Mouse (Mus musculus) kidney, adult 2 months (tissue): ENCODE results near the gene 4930558K02Rik. TPM values are rescaled to one million over a fixed set of nuclear protein-coding genes. Genes with fewer than 3 reads are reported as not detected.

Experiments
- DNase-seq: peaks from one replicate; pipeline ENCODE4 v3.0.0; 2021
- H3K27ac ChIP-seq: fragments of 200-500 bp; 2 replicates; pipeline ENCODE4 v1.5.1; 2012; ENCODE audit warnings: low read depth, low read length, control low read depth, inconsistent platforms; ENCODE audit not compliant: insufficient read depth
- H3K27me3 ChIP-seq: fragments of 200-500 bp; replicated peaks from 2 replicates; pipeline ENCODE4 v1.6.1; 2012; ENCODE audit warnings: mild to moderate bottlenecking, moderate library complexity, low read length, inconsistent platforms; ENCODE audit not compliant: control insufficient read depth, insufficient read depth
- H3K36me3 ChIP-seq: fragments of 200-500 bp; 2 replicates; pipeline ENCODE4 v1.6.1; 2012; ENCODE audit warnings: mild to moderate bottlenecking, moderate library complexity, low read length, inconsistent platforms; ENCODE audit not compliant: control insufficient read depth, insufficient read depth
- H3K4me1 ChIP-seq: fragments of 200-500 bp; 2 replicates; pipeline ENCODE4 v1.6.1; 2011; ENCODE audit warnings: low read length; ENCODE audit not compliant: control insufficient read depth, insufficient read depth
- H3K4me3 ChIP-seq: fragments of 200-500 bp; 2 replicates; pipeline ENCODE4 v1.5.1; 2011; ENCODE audit warnings: mild to moderate bottlenecking, low read depth, low read length, control low read depth; ENCODE audit not compliant: insufficient read depth
- CTCF ChIP-seq: fragments of 200-500 bp; conservative IDR thresholded peaks from 2 replicates; pipeline ENCODE4 v1.5.1; 2011; ENCODE audit warnings: low read depth, mild to moderate bottlenecking, control low read depth, low read length, moderate library complexity, mixed read lengths; ENCODE audit not compliant: insufficient read depth, insufficient read length
- POLR2A ChIP-seq: fragments of 200-500 bp; IDR thresholded peaks from one replicate; pipeline ENCODE4 v1.6.1; 2011; ENCODE audit warnings: low read depth, low read length, control low read depth
- WGBS: fragments of 180-500 bp; shearing (Covaris S2); methylation state at CpG from one replicate; pipeline ENCODE4 v1.1.7; 2018; 5-methylcytosine and 5-hydroxymethylcytosine counted together
- polyA plus RNA-seq: library from polyadenylated mRNA; depleted of rRNA; stranded (reverse); fragments of >200 nt; gene quantifications from 2 replicates; pipeline ENCODE4 v1.2.3, GENCODE M21; 2012

4930558K02Rik gene
- polyA plus RNA-seq, 1 experiment = not detected

DNA sequence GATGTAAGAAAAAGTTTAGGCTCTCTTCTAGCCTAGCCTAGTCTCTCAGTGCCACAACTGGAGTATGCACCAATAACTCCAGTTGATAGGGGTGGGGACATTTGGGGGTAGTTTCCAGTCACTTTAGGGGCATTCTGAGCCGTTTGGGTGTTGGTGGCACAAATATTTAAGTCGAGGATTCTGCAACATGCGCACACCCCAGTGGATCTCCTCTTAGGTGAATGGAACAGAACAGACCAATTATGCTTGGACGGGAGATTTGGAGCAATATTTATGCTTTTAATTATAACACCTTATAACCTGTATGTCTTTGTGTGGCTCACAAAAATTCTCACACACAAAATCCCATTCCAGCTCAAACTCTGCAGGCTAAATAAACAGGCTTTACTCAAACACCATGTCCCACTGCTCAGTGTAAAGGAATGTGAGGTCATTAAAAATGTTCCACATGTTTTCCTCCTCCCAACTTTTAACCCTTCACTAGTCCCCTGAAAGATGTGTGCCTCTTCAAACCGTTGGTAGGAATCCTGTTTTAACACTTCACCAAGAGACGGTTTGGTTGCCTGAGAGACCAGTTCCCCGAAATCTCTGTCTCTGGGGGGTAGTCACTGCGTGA is 35.9 kb upstream of the 4930558K02Rik start:
- H3K27ac ChIP-seq = 0 out of 2 replicates have a peak overlapping the region, but pooled peaks have one; percentile 17
- DNase-seq = peak; percentile 12
- H3K36me3 ChIP-seq = no peaks in the 10 kb centered on the region
- H3K4me1 ChIP-seq = peaks cover 3% of the 10 kb centered on the region; the same call in 1 of the 2 replicates
- WGBS = 52% methylated on average over 8 of the region's 8 CpGs
- H3K4me3 ChIP-seq = no peak overlapping the region
- H3K27me3 ChIP-seq = no peaks in the 10 kb centered on the region
- TF ChIP-seq POLR2A (no peak), CTCF (no peak)

DNA sequence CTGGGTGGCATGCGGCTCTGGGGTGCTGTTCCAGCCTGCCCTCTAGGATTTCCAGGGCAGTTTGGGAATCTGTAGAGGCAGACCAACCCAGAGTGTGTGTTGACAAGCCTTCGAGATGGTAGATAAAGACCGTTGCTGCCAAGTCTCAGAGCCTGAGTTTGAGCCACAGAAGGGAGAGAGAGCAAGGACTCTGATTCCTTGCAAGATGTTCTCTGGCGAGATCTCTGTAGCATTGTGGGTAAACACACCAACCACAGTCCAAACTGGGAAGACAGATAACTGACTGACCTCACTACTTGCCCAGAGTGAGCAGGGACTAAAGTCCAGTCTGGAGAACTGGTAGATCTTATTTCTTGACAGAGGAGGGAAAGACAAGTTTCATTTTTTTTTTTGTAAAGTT is 34.1 kb upstream of the 4930558K02Rik start:
- no peak for DNase-seq
- TF ChIP-seq CTCF (no peak), POLR2A (no peak)
- Histone ChIP-seq H3K4me1 (peaks cover 3% of the 10 kb centered on the region; the same call in 1 of the 2 replicates), H3K27ac (no peak overlapping the region), H3K4me3 (no peak overlapping the region), H3K27me3 (no peaks in the 10 kb centered on the region), H3K36me3 (no peaks in the 10 kb centered on the region)
- whole genome bisulfite sequencing = 81% methylated on average over 4 of the region's 4 CpGs

DNA sequence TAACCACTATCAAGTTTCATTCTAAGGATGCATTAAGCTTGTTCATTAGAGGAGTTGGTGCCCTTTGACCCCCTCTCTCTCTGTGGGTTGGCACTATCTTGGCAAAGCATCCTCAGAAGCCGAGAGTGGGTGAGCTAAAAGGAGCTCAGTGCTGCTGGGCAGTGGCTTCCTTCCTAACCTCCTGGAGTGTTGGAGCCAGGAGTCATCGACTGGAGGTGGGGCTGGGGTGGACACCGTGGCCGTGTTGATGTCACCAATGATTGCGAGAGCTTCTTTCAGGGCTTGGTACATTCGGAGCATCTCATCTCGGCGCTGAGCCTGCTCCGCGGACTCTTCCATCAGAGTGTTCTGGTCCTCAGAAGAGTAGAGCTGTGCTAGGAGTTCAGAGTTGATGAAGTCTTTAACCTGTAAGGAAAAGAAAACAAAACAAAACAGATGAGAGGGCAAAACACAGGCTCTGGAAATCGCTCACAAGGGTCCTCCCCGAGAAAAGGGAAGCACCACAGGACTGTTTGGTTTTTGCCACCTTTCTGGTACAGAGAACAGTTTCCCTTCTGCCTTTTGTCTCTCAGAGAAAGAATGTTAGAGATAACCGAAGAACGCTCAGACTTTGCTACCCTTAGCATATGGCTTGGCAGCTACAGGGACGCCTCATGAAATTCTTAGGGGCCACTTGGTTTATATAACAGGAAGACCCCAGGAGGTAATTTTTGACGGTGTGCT is 32.2 kb upstream of the 4930558K02Rik start:
- TF ChIP-seq CTCF (no peak), POLR2A (no peak)
- DNase-seq = no peak
- Histone ChIP-seq H3K4me1 (peaks cover 3% of the 10 kb centered on the region; the same call in 1 of the 2 replicates), H3K4me3 (no peak overlapping the region), H3K36me3 (no peaks in the 10 kb centered on the region), H3K27ac (no peak overlapping the region), H3K27me3 (no peaks in the 10 kb centered on the region)
- WGBS = 75% methylated on average over 16 of the region's 16 CpGs

DNA sequence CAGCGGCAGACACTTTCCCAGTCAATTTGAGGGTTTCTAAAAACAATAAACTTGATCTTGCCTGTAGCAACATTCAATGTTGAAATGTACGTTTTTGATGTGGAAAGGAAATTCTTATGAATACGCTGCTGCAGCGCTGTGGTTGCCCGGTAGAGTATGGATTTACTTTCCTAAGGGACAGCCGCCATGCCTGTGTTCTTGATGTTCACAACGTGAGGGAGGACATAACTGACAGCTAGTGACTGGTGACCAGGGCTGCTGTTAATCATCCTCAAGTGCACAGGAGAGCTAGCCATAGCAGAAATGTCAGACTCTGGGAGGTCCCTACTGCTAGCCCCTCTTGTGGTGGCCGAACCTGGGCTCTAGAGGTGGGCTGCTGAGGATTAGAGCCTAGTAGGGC is 29.6 kb upstream of the 4930558K02Rik start:
- H3K36me3 ChIP-seq = no peaks in the 10 kb centered on the region
- TF ChIP-seq CTCF (no peak), POLR2A (no peak)
- H3K4me3 ChIP-seq = no peak overlapping the region
- 59% methylated on average over 8 of the region's 8 CpGs for WGBS
- H3K27me3 ChIP-seq = no peaks in the 10 kb centered on the region
- no peak for DNase-seq
- H3K27ac ChIP-seq = no peak overlapping the region
- peaks cover 5% of the 10 kb centered on the region; the same call in 1 of the 2 replicates for H3K4me1 ChIP-seq

DNA sequence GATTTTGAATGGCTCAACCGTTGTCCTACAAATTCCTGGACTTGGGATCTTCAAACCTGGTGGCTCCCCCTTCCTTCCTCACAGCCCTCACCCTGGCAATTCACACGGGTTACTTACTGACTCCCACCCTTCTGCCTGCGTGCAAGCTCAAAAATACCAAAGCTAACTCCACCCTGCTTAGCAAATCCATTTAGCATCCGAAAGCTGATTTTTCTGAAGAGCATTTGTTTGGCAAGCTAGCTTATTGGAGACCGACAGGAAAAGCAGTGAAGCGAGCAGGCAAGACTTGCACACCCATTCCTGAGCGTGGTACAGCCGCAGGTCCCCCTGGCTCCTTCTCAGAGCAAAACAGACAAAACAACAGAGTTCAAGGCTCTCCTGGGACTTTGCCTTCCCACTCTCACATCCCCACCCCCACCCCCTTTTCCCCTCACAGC is 29.2 kb upstream of the 4930558K02Rik start:
- no peak overlapping the region for H3K4me3 ChIP-seq
- DNase-seq = no peak
- peaks cover 5% of the 10 kb centered on the region; the same call in 1 of the 2 replicates for H3K4me1 ChIP-seq
- H3K27ac ChIP-seq = no peak overlapping the region
- TF ChIP-seq CTCF = no peak
- no peak for TF ChIP-seq POLR2A
- WGBS = 28% methylated on average over 8 of the region's 8 CpGs
- H3K27me3 ChIP-seq = no peaks in the 10 kb centered on the region
- no peaks in the 10 kb centered on the region for H3K36me3 ChIP-seq

DNA sequence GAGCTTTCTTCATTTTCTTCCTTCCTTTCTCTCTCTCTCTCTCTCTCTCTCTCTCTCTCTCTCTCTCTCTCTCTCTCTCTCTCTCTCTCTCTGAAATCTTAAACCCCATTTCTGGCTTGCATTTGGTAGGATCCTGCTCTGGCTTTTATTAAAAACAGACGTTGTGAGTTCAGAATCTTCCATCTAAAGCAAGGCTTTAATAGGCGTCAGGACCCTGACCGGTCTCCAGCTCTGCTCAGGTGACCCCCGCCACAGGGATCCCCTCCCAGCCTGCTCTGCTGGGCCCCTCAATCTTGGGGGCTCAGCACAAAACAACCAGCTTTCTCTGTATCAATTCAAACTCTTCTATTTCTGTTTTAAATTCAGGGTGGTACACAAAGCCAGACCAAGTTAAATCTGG is 28.8 kb upstream of the 4930558K02Rik start:
- H3K4me3 ChIP-seq = no peak overlapping the region
- no peak overlapping the region for H3K27ac ChIP-seq
- 64% methylated on average over 4 of the region's 4 CpGs for WGBS
- no peaks in the 10 kb centered on the region for H3K36me3 ChIP-seq
- no peak for DNase-seq
- peaks cover 5% of the 10 kb centered on the region; the same call in 1 of the 2 replicates for H3K4me1 ChIP-seq
- TF ChIP-seq CTCF (no peak), POLR2A (no peak)
- no peaks in the 10 kb centered on the region for H3K27me3 ChIP-seq

DNA sequence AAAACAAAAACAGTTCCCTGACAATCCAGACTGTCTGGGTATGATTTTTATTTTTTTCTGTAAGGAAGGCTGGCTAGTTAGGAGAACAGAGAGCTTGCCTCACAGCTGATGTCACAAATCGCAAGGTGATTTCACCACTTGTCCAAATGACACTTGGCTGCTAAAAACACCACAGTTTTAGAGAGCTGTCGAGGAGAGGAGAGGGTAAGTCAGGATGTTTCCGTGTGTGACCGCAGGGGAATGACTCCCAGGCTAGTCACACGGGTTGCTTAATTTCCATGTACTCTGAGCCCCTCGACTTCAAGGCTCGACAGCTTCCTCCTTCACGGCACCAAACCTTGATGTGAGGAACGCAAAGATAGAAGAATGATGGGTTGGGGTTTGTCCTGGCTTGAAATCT is 26.7 kb upstream of the 4930558K02Rik start:
- TF ChIP-seq POLR2A (no peak), CTCF (no peak)
- H3K4me3 ChIP-seq = no peak overlapping the region
- peaks cover 5% of the 10 kb centered on the region; the same call in 1 of the 2 replicates for H3K4me1 ChIP-seq
- DNase-seq = no peak
- H3K36me3 ChIP-seq = no peaks in the 10 kb centered on the region
- no peak overlapping the region for H3K27ac ChIP-seq
- no peaks in the 10 kb centered on the region for H3K27me3 ChIP-seq
- WGBS = 81% methylated on average over 9 of the region's 9 CpGs
